ENCODE assay signal across 42 mouse cellular contexts in genomic region chr11:85194206-85194605, GRCm38 (mm10). TPM values are rescaled to one million over a fixed set of nuclear protein-coding genes. Genes with fewer than 3 reads are reported as not detected.
"Had no signal": no experiment of that assay in that cellular context is flagged by ENCODE, and none has a peak within 500 bp of the region (broad histone marks: within the 10 kb centered on the region; RNA-seq: fewer than 3 reads in every experiment).

No protein-coding gene starts in this region.

- ATAC-seq: liver, embryonic 12.5 days; liver, postnatal 0 days; lung, postnatal 0 days; midbrain, embryonic 13.5 days; midbrain, embryonic 16.5 days had no signal

- H3K4me1 ChIP-seq: limb, embryonic 10.5 days; limb, embryonic 12.5 days; limb, embryonic 13.5 days; limb, embryonic 15.5 days; lung, embryonic 15.5 days; midbrain, embryonic 10.5 days; midbrain, embryonic 12.5 days; midbrain, embryonic 13.5 days had no signal

- H3K4me3 ChIP-seq: left cerebral cortex, adult 2 months; limb, embryonic 10.5 days; limb, embryonic 12.5 days; limb, embryonic 13.5 days; limb, embryonic 15.5 days; liver, embryonic 12.5 days; liver, embryonic 13.5 days; liver, embryonic 15.5 days; lung, embryonic 15.5 days; megakaryocyte, embryonic 14.5 days; midbrain, embryonic 10.5 days; midbrain, embryonic 12.5 days; midbrain, embryonic 13.5 days; myocyte had no signal

- H3K9me3 ChIP-seq: limb, embryonic 10.5 days; limb, embryonic 12.5 days; limb, embryonic 13.5 days; limb, embryonic 15.5 days; liver, embryonic 12.5 days; liver, embryonic 13.5 days; liver, embryonic 15.5 days; lung, embryonic 15.5 days; megakaryocyte, embryonic 14.5 days; midbrain, embryonic 10.5 days; midbrain, embryonic 12.5 days; midbrain, embryonic 13.5 days had no signal

- H3K4me2 ChIP-seq: limb, embryonic 12.5 days; limb, embryonic 13.5 days; limb, embryonic 15.5 days; liver, embryonic 11.5 days; liver, embryonic 12.5 days; liver, embryonic 13.5 days; liver, embryonic 15.5 days; lung, embryonic 14.5 days; lung, embryonic 15.5 days; midbrain, embryonic 12.5 days; midbrain, embryonic 13.5 days had no signal

- H3K9ac ChIP-seq: limb, embryonic 12.5 days; limb, embryonic 13.5 days; limb, embryonic 15.5 days; liver, embryonic 12.5 days; liver, embryonic 13.5 days; liver, embryonic 14.5 days; liver, embryonic 15.5 days; liver, postnatal 0 days; lung, embryonic 14.5 days; lung, embryonic 15.5 days; midbrain, embryonic 12.5 days; midbrain, embryonic 13.5 days had no signal

- H3K27me3 ChIP-seq: limb, embryonic 12.5 days; limb, embryonic 13.5 days; limb, embryonic 15.5 days; liver, embryonic 12.5 days; liver, embryonic 13.5 days; liver, embryonic 15.5 days; lung, embryonic 15.5 days; megakaryocyte, embryonic 14.5 days; midbrain, embryonic 12.5 days; midbrain, embryonic 13.5 days had no signal

- H3K27ac ChIP-seq: left cerebral cortex, adult 2 months; limb, embryonic 10.5 days; limb, embryonic 12.5 days; limb, embryonic 13.5 days; limb, embryonic 15.5 days; liver, embryonic 12.5 days; liver, embryonic 13.5 days; liver, embryonic 14.5 days; liver, embryonic 15.5 days; lung, embryonic 15.5 days; macrophage; midbrain, embryonic 10.5 days; midbrain, embryonic 12.5 days; midbrain, embryonic 13.5 days had no signal

- DNase-seq: left cerebral cortex, postnatal 4 days; liver; liver, embryonic 13.5 days; liver, postnatal 0 days; lung, adult 18-20 months; lung, adult 2 months; lung, embryonic 14.5 days; lung, postnatal 10 days; lung, postnatal 14 days; lung, postnatal 36 days; lung, postnatal 4 days; midbrain, embryonic 14.5 days had no signal

RNA-seq across cellular contexts. Expression of gene 1700125H20Rik, which starts 24.0 kb away (rescaled TPM):
- total RNA-seq: left cerebral cortex, adult 18-20 months; left cerebral cortex, adult 2 months; left cerebral cortex, adult 8-10 months; left cerebral cortex, postnatal 14 days; left cerebral cortex, postnatal 36 days; liver, adult 2 months; megakaryocyte progenitor cell, adult 5-6 weeks; megakaryocyte, adult 5-6 weeks; megakaryocyte-erythroid progenitor cell, adult 5-6 weeks; midbrain, postnatal 0 days; monocyte, adult 5-6 weeks had no signal
- polyA plus RNA-seq: liver, adult 2 months; liver, embryonic 12.5 days; liver, embryonic 13.5 days; liver, embryonic 15.5 days; liver, embryonic 16.5 days; lung, adult 2 months; lung, embryonic 16.5 days; macrophage; myocyte had no signal
